Mouse (Mus musculus) embryonic facial prominence, embryonic 12.5 days (tissue): ENCODE measurements around the gene Scfd1. TPM values are rescaled to one million over a fixed set of nuclear protein-coding genes. Genes with fewer than 3 reads are reported as not detected.

Experiments
- ATAC-seq: fragments of 200-750 bp; cut with Nextera tagmentation; 2 replicates; pipeline ENCODE4 v1.8.0; 2017; ENCODE audit not compliant: insufficient number of reproducible peaks, insufficient read depth, low FRiP score, low TSS enrichment
- H3K27ac ChIP-seq: fragments of 300-500 bp; sonication (generic); 2 replicates; pipeline ENCODE4 v1.5.1; 2016; ENCODE audit warnings: mild to moderate bottlenecking
- H3K27me3 ChIP-seq: fragments of 300-500 bp; sonication (generic); 2 replicates; pipeline ENCODE4 v1.6.1; 2016; ENCODE audit warnings: mild to moderate bottlenecking, moderate library complexity
- H3K36me3 ChIP-seq: fragments of 300-500 bp; sonication (generic); 2 replicates; pipeline ENCODE4 v1.6.1; 2016; ENCODE audit warnings: mild to moderate bottlenecking
- H3K4me1 ChIP-seq: fragments of 300-500 bp; sonication (generic); 2 replicates; pipeline ENCODE4 v1.6.1; 2016
- H3K4me2 ChIP-seq: fragments of 300-500 bp; sonication (generic); replicated peaks from 2 replicates; pipeline ENCODE4 v1.6.1; 2016; ENCODE audit warnings: mild to moderate bottlenecking, moderate library complexity
- H3K4me3 ChIP-seq: fragments of 300-500 bp; sonication (generic); 2 replicates; pipeline ENCODE4 v1.5.1; 2016; ENCODE audit warnings: mild to moderate bottlenecking
- H3K9ac ChIP-seq: fragments of 300-500 bp; sonication (generic); 2 replicates; pipeline ENCODE4 v1.6.1; 2016; ENCODE audit warnings: mild to moderate bottlenecking, moderate library complexity
- H3K9me3 ChIP-seq: fragments of 300-500 bp; sonication (generic); 2 replicates; pipeline ENCODE4 v1.6.1; 2016; ENCODE audit warnings: mild to moderate bottlenecking, moderate library complexity
- WGBS: fragments of 180-500 bp; shearing (Covaris S2); methylation state at CpG from one replicate; pipeline ENCODE4 v1.1.7; 2016; 5-methylcytosine and 5-hydroxymethylcytosine counted together
- polyA plus RNA-seq: library from polyadenylated mRNA; unstranded; fragments of >200 nt; fragmentation: Nextera tagmentation; extraction: Ambion mirVana; gene quantifications from 2 replicates; pipeline ENCODE4 v1.2.1, GENCODE M21; 2016

Gene Scfd1
- polyA plus RNA-seq = 84.5 and 85.7 TPM in 2 replicates

GRCm38 (mm10) chr12:51377003-51377887 is at the start of gene Scfd1:
TSS of gene Scfd1 (plus strand) at chr12:51377510.
- peak within 1 kb of the TSS; percentile 56 for H3K4me2 ChIP-seq
- H3K36me3 ChIP-seq = peaks cover 23% of the 10 kb centered on the region
- H3K27me3 ChIP-seq = no peaks in the 10 kb centered on the region
- H3K4me3 ChIP-seq = peak within 1 kb of the TSS; percentile 80
- H3K9me3 ChIP-seq = no peaks in the 10 kb centered on the region
- 1% methylated on average over 34 of the region's 34 CpGs for WGBS
- no peaks in the 10 kb centered on the region for H3K4me1 ChIP-seq
- H3K27ac ChIP-seq = peak within 1 kb of the TSS; percentile 84
- ATAC-seq = peak; percentile 100
- peak within 1 kb of the TSS; percentile 65 for H3K9ac ChIP-seq

DNA sequence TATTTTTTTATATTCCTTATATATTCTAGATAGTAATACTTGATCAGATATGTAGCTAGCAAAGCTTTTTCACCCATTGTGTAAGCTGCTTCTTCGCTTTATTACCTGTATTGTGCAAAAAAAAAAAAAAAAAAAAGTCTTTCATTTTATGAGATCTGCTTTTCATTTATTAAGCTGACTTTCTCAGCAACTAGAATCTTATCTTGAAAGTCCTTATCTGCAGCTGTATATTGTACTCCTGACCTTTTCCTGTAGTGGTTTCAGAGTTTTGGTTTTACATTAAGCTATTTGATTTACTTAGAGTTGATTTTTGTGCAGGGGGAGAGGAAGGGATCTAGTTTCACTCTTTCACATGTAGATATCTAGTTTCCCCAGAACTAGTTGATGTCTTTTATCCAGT is 40.3 kb upstream of the Scfd1 start:
- 84% methylated on average over 1 of the region's 1 CpGs for WGBS
- Histone ChIP-seq H3K9me3 (no peaks in the 10 kb centered on the region), H3K36me3 (no peaks in the 10 kb centered on the region), H3K27me3 (no peaks in the 10 kb centered on the region), H3K4me3 (no peak overlapping the region), H3K4me1 (no peaks in the 10 kb centered on the region), H3K4me2 (no peak overlapping the region), H3K9ac (no peak overlapping the region), H3K27ac (no peak overlapping the region)
- ATAC-seq = no peak

DNA sequence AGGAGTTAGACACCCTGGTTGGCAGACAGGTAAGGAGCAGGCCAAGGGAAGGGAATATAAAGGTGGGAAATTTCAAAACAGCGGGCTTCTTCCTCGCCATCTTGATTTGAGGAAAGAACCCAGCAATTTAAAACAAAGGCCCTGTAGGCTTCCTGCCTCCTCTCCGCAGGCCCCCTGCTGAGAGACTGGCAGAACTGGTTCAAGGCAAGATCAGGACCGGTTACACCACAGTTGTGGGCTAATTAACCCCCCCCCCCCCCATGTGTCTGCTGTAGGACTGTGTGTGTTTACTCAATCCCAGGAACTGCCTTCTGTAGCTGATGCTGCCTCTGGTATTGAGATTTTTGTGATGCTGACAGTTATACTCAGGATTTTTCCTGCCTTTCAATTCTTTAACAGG is 31.2 kb upstream of the Scfd1 start:
- Histone ChIP-seq H3K27me3 (no peaks in the 10 kb centered on the region), H3K4me1 (peaks cover 9% of the 10 kb centered on the region), H3K36me3 (no peaks in the 10 kb centered on the region), H3K4me3 (no peak overlapping the region), H3K9ac (no peak overlapping the region), H3K27ac (no peak overlapping the region), H3K4me2 (no peak overlapping the region), H3K9me3 (no peaks in the 10 kb centered on the region)
- 36% methylated on average over 4 of the region's 4 CpGs for WGBS
- ATAC-seq = no peak

DNA sequence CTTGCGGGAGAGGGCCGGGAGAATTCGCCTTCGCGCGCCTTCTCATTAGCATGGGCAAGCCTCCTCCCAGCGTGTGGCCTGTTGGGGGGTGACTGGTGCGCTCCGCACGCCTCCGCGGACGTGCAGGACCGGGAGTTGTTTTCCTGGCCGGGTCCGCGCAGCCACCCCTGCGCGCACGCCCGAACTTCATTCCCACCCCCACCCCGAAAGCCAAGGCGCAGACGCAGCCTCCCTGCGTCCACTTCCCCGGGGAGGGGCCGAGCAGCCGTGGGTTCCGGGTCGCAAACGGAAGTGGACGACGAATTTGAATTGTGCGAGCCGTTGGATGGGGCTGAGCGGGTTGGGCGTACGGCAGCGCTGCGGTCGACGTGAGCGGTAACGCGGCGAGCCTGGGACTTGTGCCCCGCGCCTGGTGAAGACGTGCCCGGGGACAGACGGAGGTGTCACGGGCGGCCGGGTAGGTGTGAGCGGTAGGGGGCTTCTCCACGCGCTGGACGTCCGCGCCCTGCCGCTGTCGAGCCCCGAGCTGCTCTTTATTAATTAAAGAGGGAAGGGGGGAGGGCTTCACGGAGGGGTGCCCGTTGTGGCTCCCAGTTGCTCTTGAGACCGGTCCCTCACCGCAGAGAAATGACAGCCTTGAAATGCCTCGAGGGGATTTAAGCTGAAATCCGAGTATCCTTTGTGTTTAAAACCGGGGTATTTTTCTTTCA is 29.2 kb upstream of the Scfd1 start, which contains the start of gene G2e3:
G2e3 (plus strand) TSS at position 74 of the 710 bp plus-strand sequence.
- ATAC-seq = peak; percentile 98
- WGBS = under 1% methylated on average over 70 of the region's 70 CpGs

DNA sequence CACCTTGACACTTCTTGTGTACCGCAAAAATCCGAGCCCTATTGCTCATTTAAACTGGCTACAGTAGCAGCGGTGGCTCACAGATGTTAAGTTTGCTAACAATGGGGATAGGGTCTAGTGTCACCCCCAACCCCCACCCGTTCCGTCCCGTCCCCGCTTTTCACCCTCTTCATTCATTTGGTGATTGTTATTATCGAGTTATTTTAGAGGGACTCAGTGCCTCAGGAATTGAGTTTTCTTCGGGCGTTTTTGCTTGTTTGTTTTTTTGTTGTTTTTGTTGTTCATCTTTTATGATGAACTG is 28.7 kb upstream of the Scfd1 start:
- H3K9ac ChIP-seq = peak overlapping the region; percentile 74
- ATAC-seq = peak; percentile 25; the same call in 1 of the 2 replicates
- peak overlapping the region; percentile 54 for H3K4me2 ChIP-seq
- peak overlapping the region; percentile 74 for H3K4me3 ChIP-seq
- H3K4me1 ChIP-seq = peaks cover 9% of the 10 kb centered on the region
- peak overlapping the region; percentile 88 for H3K27ac ChIP-seq
- WGBS = 1% methylated on average over 10 of the region's 10 CpGs
- peaks cover 13% of the 10 kb centered on the region for H3K36me3 ChIP-seq
- no peaks in the 10 kb centered on the region for H3K9me3 ChIP-seq
- no peaks in the 10 kb centered on the region for H3K27me3 ChIP-seq

More for the DNA sequence above, 29.2 kb upstream of the Scfd1 start, which contains the start of gene G2e3:
- Histone ChIP-seq H3K27ac (peak within 1 kb of the TSS; percentile 88), H3K9me3 (no peaks in the 10 kb centered on the region), H3K4me3 (peak within 1 kb of the TSS; percentile 74), H3K9ac (peak within 1 kb of the TSS; percentile 74), H3K27me3 (no peaks in the 10 kb centered on the region), H3K4me2 (peak within 1 kb of the TSS; percentile 54), H3K4me1 (peaks cover 9% of the 10 kb centered on the region), H3K36me3 (peaks cover 9% of the 10 kb centered on the region)

DNA sequence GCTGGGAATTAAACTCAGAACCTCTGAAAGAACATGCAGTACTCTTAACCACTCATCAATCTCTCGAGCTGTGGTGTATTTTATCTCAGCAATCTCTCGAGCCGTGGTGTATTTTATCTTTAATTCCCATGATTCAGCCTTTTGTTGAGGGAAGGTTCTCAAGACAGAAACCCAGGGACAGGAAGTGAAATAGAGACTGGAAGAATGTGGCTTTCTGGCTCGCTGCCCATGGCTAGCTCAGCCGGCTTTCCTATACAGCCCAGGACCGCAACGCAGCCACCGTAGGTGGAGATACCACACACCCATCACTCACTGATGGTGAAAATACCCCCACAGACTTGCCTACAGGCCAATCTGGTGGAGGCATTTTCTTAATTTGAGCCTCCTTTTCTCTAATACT is 22.0 kb upstream of the Scfd1 start:
- Histone ChIP-seq H3K4me1 (peaks cover 3% of the 10 kb centered on the region; the same call in 1 of the 2 replicates), H3K4me2 (no peak overlapping the region), H3K27me3 (no peaks in the 10 kb centered on the region), H3K9me3 (no peaks in the 10 kb centered on the region), H3K9ac (no peak overlapping the region), H3K36me3 (peaks cover 54% of the 10 kb centered on the region), H3K4me3 (no peak overlapping the region), H3K27ac (no peak overlapping the region)
- WGBS = 87% methylated on average over 8 of the region's 8 CpGs
- ATAC-seq = no peak

GRCm38 (mm10) chr12:51361294-51361693 is 16.0 kb upstream of the Scfd1 start:
- no peak overlapping the region for H3K4me2 ChIP-seq
- H3K27ac ChIP-seq = no peak overlapping the region
- no peaks in the 10 kb centered on the region for H3K27me3 ChIP-seq
- ATAC-seq = no peak
- peaks cover 65% of the 10 kb centered on the region for H3K36me3 ChIP-seq
- no peak overlapping the region for H3K4me3 ChIP-seq
- H3K9me3 ChIP-seq = no peaks in the 10 kb centered on the region
- H3K4me1 ChIP-seq = no peaks in the 10 kb centered on the region
- H3K9ac ChIP-seq = no peak overlapping the region

- Histone ChIP-seq H3K4me2 (no peak overlapping the region), H3K27me3 (no peaks in the 10 kb centered on the region), H3K9me3 (no peaks in the 10 kb centered on the region), H3K4me3 (no peak overlapping the region), H3K4me1 (no peaks in the 10 kb centered on the region), H3K9ac (no peak overlapping the region), H3K36me3 (peaks cover 68% of the 10 kb centered on the region), H3K27ac (no peak overlapping the region)
- 98% methylated on average over 1 of the region's 1 CpGs for WGBS
- no peak for ATAC-seq
Observed at GRCm38 (mm10) chr12:51362898-51363297, 14.4 kb upstream of the Scfd1 start.

DNA sequence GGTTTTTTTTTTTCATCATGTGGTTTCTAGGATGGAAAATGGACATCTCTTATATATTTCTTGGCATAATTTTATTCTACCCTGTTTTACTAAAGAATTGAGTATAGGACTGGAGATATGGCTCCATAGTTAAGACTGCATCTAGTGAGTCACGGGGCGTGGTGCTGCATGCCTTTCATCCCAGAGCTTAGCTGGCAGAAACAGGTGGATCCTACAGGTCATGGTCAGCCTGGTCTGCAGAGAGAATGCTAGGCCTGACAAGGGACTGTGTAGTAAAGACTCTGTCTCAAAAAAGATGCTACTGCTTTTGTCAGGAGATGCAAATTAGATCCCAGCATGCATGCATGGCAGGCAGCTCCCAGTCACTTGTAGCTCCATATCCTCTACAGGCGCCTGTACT is 8.8 kb upstream of the Scfd1 start:
- no peaks in the 10 kb centered on the region for H3K27me3 ChIP-seq
- no peak overlapping the region for H3K9ac ChIP-seq
- H3K27ac ChIP-seq = no peak overlapping the region
- peaks cover 54% of the 10 kb centered on the region for H3K36me3 ChIP-seq
- ATAC-seq = no peak
- no peak overlapping the region for H3K4me2 ChIP-seq
- WGBS = 95% methylated on average over 3 of the region's 3 CpGs
- H3K4me3 ChIP-seq = no peak overlapping the region
- no peaks in the 10 kb centered on the region for H3K4me1 ChIP-seq
- H3K9me3 ChIP-seq = no peaks in the 10 kb centered on the region

GRCm38 (mm10) chr12:51377888-51378190 is 529 bp downstream of the Scfd1 start:
- no peak overlapping the region for H3K27ac ChIP-seq
- H3K4me2 ChIP-seq = peak overlapping the region; percentile 56
- WGBS = 15% methylated on average over 6 of the region's 6 CpGs
- no peaks in the 10 kb centered on the region for H3K4me1 ChIP-seq
- ATAC-seq = no peak
- H3K9ac ChIP-seq = peak overlapping the region; percentile 65
- no peaks in the 10 kb centered on the region for H3K27me3 ChIP-seq
- no peaks in the 10 kb centered on the region for H3K9me3 ChIP-seq
- H3K36me3 ChIP-seq = peaks cover 19% of the 10 kb centered on the region; the same call in 1 of the 2 replicates
- H3K4me3 ChIP-seq = peak overlapping the region; percentile 80

DNA sequence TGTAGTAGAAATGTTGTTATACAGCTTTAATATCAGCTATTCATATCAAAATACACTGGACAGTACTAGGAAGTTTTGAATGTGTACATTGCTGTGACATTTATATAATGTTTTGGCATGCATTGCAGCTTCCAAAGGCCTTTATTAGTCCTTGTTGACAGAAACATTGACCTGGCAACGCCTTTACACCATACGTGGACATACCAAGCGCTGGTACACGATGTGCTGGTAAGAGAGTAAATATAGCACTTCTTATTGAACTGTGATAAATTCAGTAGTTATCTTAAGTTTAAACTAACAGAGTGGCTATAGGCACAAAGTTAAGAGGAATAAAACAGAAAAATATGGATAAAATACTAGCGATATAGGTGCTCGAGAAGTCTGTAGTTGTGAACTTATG is 22.6 kb downstream of the Scfd1 start:
- Histone ChIP-seq H3K4me3 (no peak overlapping the region), H3K27ac (no peak overlapping the region), H3K9ac (no peak overlapping the region), H3K36me3 (peaks cover 42% of the 10 kb centered on the region), H3K9me3 (no peaks in the 10 kb centered on the region), H3K4me2 (no peak overlapping the region), H3K4me1 (no peaks in the 10 kb centered on the region), H3K27me3 (no peaks in the 10 kb centered on the region)
- no peak for ATAC-seq
- WGBS = 97% methylated on average over 6 of the region's 6 CpGs
